Comparison of ENCODE assay signal across 8 mouse cellular contexts in genomic region chr8:61488631-61489030, GRCm38 (mm10). TPM values are rescaled to one million over a fixed set of nuclear protein-coding genes. Genes with fewer than 3 reads are reported as not detected.
DNase-seq lines count a peak whose midpoint lies in the region; ATAC-seq and TF ChIP-seq lines count a peak whose summit lies in the region.

No protein-coding gene starts in this region.

- H3K9ac ChIP-seq in heart, embryonic 16.5 days (ENCODE audit: low read length) = peak overlapping the region; percentile 93
- H3K9ac ChIP-seq in liver, embryonic 16.5 days (ENCODE audit: low read depth, low read length) = no peak overlapping the region

- ATAC-seq in heart, embryonic 16.5 days (replicated peaks; ENCODE audit: extremely low read depth, insufficient read depth, low FRiP score) = no peak
- ATAC-seq in liver, embryonic 16.5 days (ENCODE audit: low read depth) = no peak

- peaks cover 9% of the 10 kb centered on the region for H3K4me1 ChIP-seq in E14TG2a.4 (replicated peaks; ENCODE audit: low read depth, low read length)
- peaks cover 6% of the 10 kb centered on the region for H3K4me1 ChIP-seq in heart, embryonic 16.5 days (ENCODE audit: control insufficient read depth, insufficient read depth, low read length)
- H3K4me1 ChIP-seq in liver, embryonic 16.5 days (ENCODE audit: control insufficient read depth, low read depth, low read length) = peaks cover 4% of the 10 kb centered on the region; the same call in 1 of the 2 replicates

- WGBS in heart, embryonic 16.5 days = 89% methylated on average over 8 of the region's 8 CpGs
- 84% methylated on average over 8 of the region's 8 CpGs for WGBS in liver, embryonic 16.5 days (ENCODE audit: insufficient replicate concordance)

- peaks cover 16% of the 10 kb centered on the region for H3K36me3 ChIP-seq in E14TG2a.4 (ENCODE audit: insufficient read depth, low read length)
- H3K36me3 ChIP-seq in heart, embryonic 16.5 days (ENCODE audit: control insufficient read depth, insufficient read depth) = 0 out of 2 replicates have a peak, but pooled peaks cover 5% of the 10 kb centered on the region
- no peaks in the 10 kb centered on the region for H3K36me3 ChIP-seq in liver, embryonic 16.5 days (ENCODE audit: control insufficient read depth, insufficient read depth)

- TF ChIP-seq CTCF in E14TG2a.4 (conservative IDR thresholded peaks at IDR 0.05; ENCODE audit: low read length) = no peak

- no peak overlapping the region for H3K27ac ChIP-seq in heart, embryonic 16.5 days (ENCODE audit: low read length)
- no peak overlapping the region for H3K27ac ChIP-seq in liver, embryonic 16.5 days (ENCODE audit: low read length)

- H3K4me2 ChIP-seq in heart, embryonic 16.5 days (ENCODE audit: low read depth, low read length) = peak overlapping the region; percentile 89
- H3K4me2 ChIP-seq in liver, embryonic 16.5 days (ENCODE audit: low read depth, low read length) = peak overlapping the region; percentile 68

- H3K27me3 ChIP-seq in E14TG2a.4 (ENCODE audit: insufficient read depth, low read length) = no peaks in the 10 kb centered on the region
- no peaks in the 10 kb centered on the region for H3K27me3 ChIP-seq in heart, embryonic 16.5 days (ENCODE audit: control insufficient read depth, insufficient read depth, low read length)
- no peaks in the 10 kb centered on the region for H3K27me3 ChIP-seq in liver, embryonic 16.5 days (ENCODE audit: control insufficient read depth, insufficient read depth, low read depth, low read length)

- H3K4me3 ChIP-seq in E14TG2a.4 (replicated peaks; ENCODE audit: low read length) = peak overlapping the region; percentile 91; the same call in 1 of the 2 replicates
- H3K4me3 ChIP-seq in heart, embryonic 16.5 days (ENCODE audit: low read length) = peak overlapping the region; percentile 85
- H3K4me3 ChIP-seq in liver, embryonic 16.5 days (ENCODE audit: low read depth, low read length) = peak overlapping the region; percentile 65

- no peaks in the 10 kb centered on the region for H3K9me3 ChIP-seq in E14TG2a.4 (ENCODE audit: low read length)
- no peaks in the 10 kb centered on the region for H3K9me3 ChIP-seq in heart, embryonic 16.5 days (replicated peaks; ENCODE audit: control insufficient read depth, low read length)
- no peaks in the 10 kb centered on the region for H3K9me3 ChIP-seq in liver, embryonic 16.5 days (replicated peaks; ENCODE audit: control insufficient read depth, low read length)

- peak; percentile 91 for DNase-seq in heart, adult 11 months
- DNase-seq in heart, adult 18-20 months = no peak
- no peak for DNase-seq in retina, embryonic 14.5 days (ENCODE audit: low spot score)
- no peak for DNase-seq in layer of hippocampus, postnatal 36 days
- no peak for DNase-seq in adrenal gland, postnatal 25 days

RNA-seq across cellular contexts. Expression of gene Cbr4, which starts 1.1 kb away (rescaled TPM):
- total RNA-seq in heart, adult 18-20 months (2021) = 10 to 100 TPM; 83.9 to 91.3 TPM
- 42.3 and 44.1 TPM in 2 replicates for polyA plus RNA-seq in heart, embryonic 16.5 days (2015; fragmentation: Nextera tagmentation; extraction: Ambion mirVana)
- polyA plus RNA-seq in liver, embryonic 16.5 days (2015; fragmentation: Nextera tagmentation; extraction: Ambion mirVana) = 21.3 and 23.6 TPM in 2 replicates
- 10 to 100 TPM; 24.5 to 27.2 TPM for total RNA-seq in layer of hippocampus, postnatal 36 days (2021)
- 50.8 and 59.9 TPM in 2 replicates for total RNA-seq in adrenal gland, postnatal 25 days (2021)
